Mouse (Mus musculus) layer of hippocampus, adult 11-12 months (tissue): Measurements from ENCODE around the gene Atp5b.
"Not testable (repeated sequence)": the region's sequence is repeated elsewhere in the genome, so short reads cannot be mapped to it uniquely, and the experiment has no call there.

Experiments
- DNase-seq: peaks from one replicate; pipeline ENCODE4 v3.0.0; 2022; ENCODE audit warnings: low spot score

Atp5b gene

GRCm38 (mm10) chr10:128069201-128069600 is 13.9 kb upstream of the Atp5b start:
- DNase-seq = no peak

GRCm38 (mm10) chr10:128070432-128070831 is 12.6 kb upstream of the Atp5b start:
- DNase-seq = not testable (repeated sequence)

- not testable (repeated sequence) for DNase-seq
Observed at GRCm38 (mm10) chr10:128078269-128078668, 4.8 kb upstream of the Atp5b start.

GRCm38 (mm10) chr10:128080496-128080895 is 2.6 kb upstream of the Atp5b start:
- DNase-seq = no peak

GRCm38 (mm10) chr10:128081807-128082476 is 1.1 kb upstream of the Atp5b start:
- no peak for DNase-seq

- no peak for DNase-seq
Observed at GRCm38 (mm10) chr10:128082477-128082808, 630 bp upstream of the Atp5b start.

GRCm38 (mm10) chr10:128083688-128084087 is 615 bp downstream of the Atp5b start:
- DNase-seq = no peak

- DNase-seq = no peak
Observed at GRCm38 (mm10) chr10:128084160-128084559, 1.1 kb downstream of the Atp5b start.

GRCm38 (mm10) chr10:128086391-128086790 is 3.3 kb downstream of the Atp5b start:
- DNase-seq = no peak

GRCm38 (mm10) chr10:128087216-128087615 is 4.1 kb downstream of the Atp5b start:
- DNase-seq = not testable (repeated sequence)

- no peak for DNase-seq
Observed at GRCm38 (mm10) chr10:128088181-128088580, 5.1 kb downstream of the Atp5b start.

GRCm38 (mm10) chr10:128089842-128090241 is 6.8 kb downstream of the Atp5b start:
- DNase-seq = no peak

GRCm38 (mm10) chr10:128090651-128091563 is 7.8 kb downstream of the Atp5b start:
- peak; percentile 93 for DNase-seq

- peak; percentile 46 for DNase-seq
Observed at GRCm38 (mm10) chr10:128091564-128092505, 8.8 kb downstream of the Atp5b start, which contains the start of gene Baz2a. Gene Baz2a, plus strand, starts transcription at chr10:128091577.

GRCm38 (mm10) chr10:128092506-128093495 is 9.7 kb downstream of the Atp5b start:
- DNase-seq = peak; percentile 79

GRCm38 (mm10) chr10:128093496-128094294 is 10.6 kb downstream of the Atp5b start:
- DNase-seq = no peak

GRCm38 (mm10) chr10:128094340-128094968 is 11.4 kb downstream of the Atp5b start:
- DNase-seq = peak; percentile 77

GRCm38 (mm10) chr10:128095003-128095636 is 12.0 kb downstream of the Atp5b start:
- no peak for DNase-seq

- no peak for DNase-seq
Observed at GRCm38 (mm10) chr10:128096313-128096692, 13.2 kb downstream of the Atp5b start.
